Mouse (Mus musculus) bone marrow, adult 2 months (tissue): ENCODE measurements around the gene Myadm.

Experiments
- CTCF ChIP-seq: fragments of 200-500 bp; IDR thresholded peaks from 2 replicates; pipeline ENCODE4 v1.5.1; 2011; ENCODE audit warnings: low read length, control low read depth; ENCODE audit not compliant: control insufficient read depth, insufficient read depth
- POLR2A ChIP-seq: fragments of 200-500 bp; IDR thresholded peaks from 2 replicates; pipeline ENCODE4 v1.6.1; 2011; ENCODE audit warnings: low read depth, mild to moderate bottlenecking, control low read depth, low read length, borderline replicate concordance; ENCODE audit not compliant: control insufficient read depth

- TF ChIP-seq POLR2A (no peak), CTCF (no peak)
Measured at GRCm38 (mm10) chr7:3296711-3297110, 7.8 kb downstream of the Myadm start.
